Mouse (Mus musculus): ENCODE measurements around the gene Map4k1. TPM values are rescaled to one million over a fixed set of nuclear protein-coding genes. Genes with fewer than 3 reads are reported as not detected.

The Map4k1 gene
- 8.1 and 21.6 TPM in 2 replicates for polyA plus RNA-seq (2012; rRNA removed; ENCODE audit: low replicate concordance)

GRCm38 (mm10) chr7:28981651-28982273, at the start of gene Map4k1, which contains the start of gene Eif3k:
Map4k1 (plus strand) TSS chr7:28982050.
Eif3k (minus strand) TSS chr7:28981864.

GRCm38 (mm10) chr7:28961927-28962670, 19.8 kb upstream of the Map4k1 start, which contains the start of gene Actn4:
Actn4 (minus strand) TSS chr7:28962340.

Other genes with a start within 250 kb of the Map4k1 start
- gene Mrps12, start 240.2 kb upstream of the Map4k1 start, polyA plus RNA-seq (2012; rRNA removed; ENCODE audit: low replicate concordance) = 121 and 126 TPM in 2 replicates
- gene Sars2, start 240.1 kb upstream of the Map4k1 start, polyA plus RNA-seq (2012; rRNA removed; ENCODE audit: low replicate concordance) = 26.1 and 35.4 TPM in 2 replicates
- not detected in 2 replicates for gene Ccer2, start 225.9 kb upstream of the Map4k1 start, polyA plus RNA-seq (2012; rRNA removed; ENCODE audit: low replicate concordance)
- 28.7 and 28.8 TPM in 2 replicates for gene Sirt2, start 215.3 kb upstream of the Map4k1 start, polyA plus RNA-seq (2012; rRNA removed; ENCODE audit: low replicate concordance)
- 85.4 and 139 TPM in 2 replicates for gene Nfkbib, start 214.5 kb upstream of the Map4k1 start, polyA plus RNA-seq (2012; rRNA removed; ENCODE audit: low replicate concordance)
- gene Rinl, start 193.1 kb upstream of the Map4k1 start, polyA plus RNA-seq (2012; rRNA removed; ENCODE audit: low replicate concordance) = 2.5 and 4.3 TPM in 2 replicates
- 78.1 and 84.5 TPM in 2 replicates for gene Hnrnpl, start 173.5 kb upstream of the Map4k1 start, polyA plus RNA-seq (2012; rRNA removed; ENCODE audit: low replicate concordance)
- 266 and 315 TPM in 2 replicates for gene Ech1, start 156.8 kb upstream of the Map4k1 start, polyA plus RNA-seq (2012; rRNA removed; ENCODE audit: low replicate concordance)
- gene Lgals4, start 148.2 kb upstream of the Map4k1 start, polyA plus RNA-seq (2012; rRNA removed; ENCODE audit: low replicate concordance) = 2,214 and 3,102 TPM in 2 replicates
- 0.83 and 1.7 TPM in 2 replicates for gene Lgals7, start 118.2 kb upstream of the Map4k1 start, polyA plus RNA-seq (2012; rRNA removed; ENCODE audit: low replicate concordance)
- 0.06 and 0.21 TPM in 2 replicates for gene Capn12, start 100.6 kb upstream of the Map4k1 start, polyA plus RNA-seq (2012; rRNA removed; ENCODE audit: low replicate concordance)
- 595 and 810 TPM in 2 replicates for gene Actn4, start 19.7 kb upstream of the Map4k1 start, polyA plus RNA-seq (2012; rRNA removed; ENCODE audit: low replicate concordance)
- 105 and 141 TPM in 2 replicates for gene Eif3k, start 186 bp upstream of the Map4k1 start, polyA plus RNA-seq (2012; rRNA removed; ENCODE audit: low replicate concordance)
- gene Ryr1, start 143.1 kb downstream of the Map4k1 start, polyA plus RNA-seq (2012; rRNA removed; ENCODE audit: low replicate concordance) = under 0.01 and 0.05 TPM in 2 replicates
- gene Rasgrp4, start 152.8 kb downstream of the Map4k1 start, polyA plus RNA-seq (2012; rRNA removed; ENCODE audit: low replicate concordance) = 3.5 and 4.2 TPM in 2 replicates
- gene Fam98c, start 174.2 kb downstream of the Map4k1 start, polyA plus RNA-seq (2012; rRNA removed; ENCODE audit: low replicate concordance) = 135 and 295 TPM in 2 replicates
- gene Ggn, start 188.2 kb downstream of the Map4k1 start, polyA plus RNA-seq (2012; rRNA removed; ENCODE audit: low replicate concordance) = 0.97 and 1.5 TPM in 2 replicates
- gene Spred3, start 188.4 kb downstream of the Map4k1 start, polyA plus RNA-seq (2012; rRNA removed; ENCODE audit: low replicate concordance) = 1.1 and 2.2 TPM in 2 replicates
- 80.4 and 112 TPM in 2 replicates for gene Psmd8, start 198.7 kb downstream of the Map4k1 start, polyA plus RNA-seq (2012; rRNA removed; ENCODE audit: low replicate concordance)
- gene Catsperg1, start 232.0 kb downstream of the Map4k1 start, polyA plus RNA-seq (2012; rRNA removed; ENCODE audit: low replicate concordance) = 0.19 and 0.48 TPM in 2 replicates